Mouse (Mus musculus): ENCODE measurements around the gene Cx3cr1.
"Not testable (repeated sequence)": the region's sequence is repeated elsewhere in the genome, so short reads cannot be mapped to it uniquely, and the experiment has no call there.

Gene Cx3cr1

DNA sequence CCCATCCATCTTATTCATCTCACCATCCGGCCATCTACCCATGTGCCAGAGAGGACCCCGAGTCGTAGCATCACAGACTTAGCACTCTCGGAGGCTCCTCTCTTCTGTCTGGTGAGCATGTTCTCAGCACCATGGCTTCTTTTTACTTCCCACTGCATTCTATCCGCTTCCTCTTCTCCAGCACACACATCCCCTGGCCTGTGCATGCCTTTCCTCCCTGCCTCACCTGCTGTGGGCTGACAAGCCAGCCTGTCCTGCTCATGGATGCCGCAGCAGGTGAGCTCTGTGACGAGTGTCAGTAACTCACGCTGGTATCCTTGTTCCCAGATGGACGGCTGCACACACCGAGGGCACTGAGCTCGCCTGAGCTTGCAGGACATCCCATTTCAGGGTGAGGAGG, at the start of gene Cx3cr1:
Cx3cr1 (minus strand) TSS at position 101 of the 400 bp plus-strand sequence.
- in situ Hi-C loops (cut with MboI, MseI): loop anchor here (10.0 kb wide), 1 partner anchor 65 kb away; no protein-coding TSS in a partner anchor

GRCm38 (mm10) chr9:120118212-120118611, 48.5 kb upstream of the Cx3cr1 start:
- in situ Hi-C loops (cut with MboI, MseI): no loop called here

GRCm38 (mm10) chr9:120116184-120116624, 46.5 kb upstream of the Cx3cr1 start:
- in situ Hi-C loops (cut with MboI, MseI): no loop called here

GRCm38 (mm10) chr9:120115580-120115979, 45.9 kb upstream of the Cx3cr1 start:
- in situ Hi-C loops (cut with MboI, MseI): no loop called here

DNA sequence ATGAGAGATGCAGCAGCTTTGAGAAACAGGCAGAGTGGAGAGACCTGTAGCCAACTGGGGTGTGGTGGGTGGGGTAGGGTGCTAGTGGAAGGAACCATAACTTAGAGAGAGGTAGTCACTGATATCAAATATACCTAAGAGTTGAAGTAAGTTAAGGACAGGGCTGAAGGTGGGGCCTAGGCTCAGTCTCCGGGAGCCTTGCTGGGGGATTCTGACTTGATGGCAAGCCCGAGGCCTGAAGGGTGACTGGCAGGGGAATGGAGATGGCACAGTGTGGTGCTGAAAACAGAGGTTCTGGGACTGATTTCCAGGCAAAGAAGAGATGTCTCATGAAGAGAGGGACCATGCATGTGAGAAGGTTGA, 45.1 kb upstream of the Cx3cr1 start:
- in situ Hi-C loops (cut with MboI, MseI): no loop called here

DNA sequence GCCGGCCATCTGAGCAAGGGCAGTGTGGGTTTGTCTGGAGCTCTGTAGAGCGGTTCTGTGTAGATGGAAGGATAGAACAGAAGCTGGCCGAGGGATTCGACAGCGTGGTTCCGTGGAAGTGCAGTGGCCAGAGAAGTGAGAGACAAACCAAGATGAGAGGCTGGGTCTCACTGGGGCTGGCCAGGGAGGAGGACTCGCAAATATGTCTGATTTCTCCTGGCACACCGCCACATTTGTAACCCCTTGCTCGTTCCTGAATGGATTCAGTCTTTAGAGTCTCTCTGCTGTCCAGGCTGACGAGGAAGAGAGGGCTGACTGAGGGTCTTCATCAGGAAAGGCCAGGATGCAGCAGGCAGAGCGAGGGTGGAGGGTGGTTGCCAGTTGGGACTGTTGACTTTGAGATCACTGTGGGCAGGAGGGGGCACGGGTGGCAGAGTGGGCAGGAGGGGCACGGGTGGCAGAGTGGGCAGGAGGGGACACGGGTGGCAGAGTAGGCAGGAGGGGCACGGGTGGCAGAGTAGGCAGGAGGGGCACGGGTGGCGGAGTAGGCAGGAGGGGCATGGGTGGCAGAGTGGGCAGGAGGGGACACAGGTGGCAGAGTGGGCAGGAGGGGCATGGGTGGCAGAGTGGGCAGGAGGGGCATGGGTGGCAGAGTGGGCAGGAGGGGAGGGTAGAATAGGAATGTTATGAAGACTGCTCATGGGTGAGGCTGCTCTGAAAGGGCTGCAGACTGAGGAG, 44.5 kb upstream of the Cx3cr1 start:
- in situ Hi-C loops (cut with MboI, MseI): no loop called here

DNA sequence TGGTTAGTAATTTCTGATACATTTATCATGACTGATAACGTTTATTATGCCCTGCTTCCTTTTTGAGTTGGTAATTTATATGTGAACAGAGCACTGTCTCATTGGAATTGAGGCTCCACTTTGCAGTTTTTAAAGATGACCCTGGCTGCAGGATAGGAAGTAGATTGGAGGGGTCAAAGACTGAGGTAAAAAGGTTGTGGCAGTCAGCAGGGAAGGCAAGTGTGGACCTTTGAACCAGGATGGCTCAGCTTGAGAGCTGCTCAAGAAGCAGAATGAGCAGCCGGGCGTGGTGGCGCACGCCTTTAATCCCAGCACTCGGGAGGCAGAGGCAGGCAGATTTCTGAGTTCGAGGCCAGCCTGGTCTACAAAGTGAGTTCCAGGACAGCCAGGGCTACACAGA, 43.8 kb upstream of the Cx3cr1 start:
- in situ Hi-C loops (cut with MboI, MseI): no loop called here

DNA sequence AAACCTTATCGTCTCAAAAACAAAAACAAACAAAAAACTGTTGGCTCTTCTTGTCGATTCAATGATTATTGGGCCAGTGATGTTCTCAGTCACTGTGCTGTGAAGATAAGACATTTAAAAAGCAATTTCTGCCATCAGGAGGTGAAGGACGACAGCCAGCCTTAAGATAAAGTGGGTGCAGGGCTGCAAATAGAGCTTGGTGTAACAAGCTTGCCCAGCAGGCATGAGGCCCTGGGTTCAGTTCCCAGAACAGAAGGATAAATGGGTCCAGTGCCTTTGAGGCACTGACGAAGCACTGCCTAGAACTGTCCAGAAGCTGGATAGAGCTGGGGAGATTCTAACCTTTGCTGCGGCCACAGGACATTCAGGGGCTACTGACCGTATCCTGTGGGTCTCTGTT, 42.8 kb upstream of the Cx3cr1 start:
- in situ Hi-C loops (cut with MboI, MseI): no loop called here

GRCm38 (mm10) chr9:120111156-120111945, 41.7 kb upstream of the Cx3cr1 start:
- in situ Hi-C loops (cut with MboI, MseI): no loop called here

GRCm38 (mm10) chr9:120110211-120111018, 40.7 kb upstream of the Cx3cr1 start, which contains the start of gene Slc25a38:
Gene Slc25a38 (plus strand): TSS chr9:120110374.
- in situ Hi-C loops (cut with MboI, MseI): no loop called here

GRCm38 (mm10) chr9:120108953-120109352, 39.3 kb upstream of the Cx3cr1 start:
- in situ Hi-C loops (cut with MboI, MseI): not testable (repeated sequence)

GRCm38 (mm10) chr9:120101165-120101564, 31.5 kb upstream of the Cx3cr1 start:
- in situ Hi-C loops (cut with MboI, MseI): no loop called here

DNA sequence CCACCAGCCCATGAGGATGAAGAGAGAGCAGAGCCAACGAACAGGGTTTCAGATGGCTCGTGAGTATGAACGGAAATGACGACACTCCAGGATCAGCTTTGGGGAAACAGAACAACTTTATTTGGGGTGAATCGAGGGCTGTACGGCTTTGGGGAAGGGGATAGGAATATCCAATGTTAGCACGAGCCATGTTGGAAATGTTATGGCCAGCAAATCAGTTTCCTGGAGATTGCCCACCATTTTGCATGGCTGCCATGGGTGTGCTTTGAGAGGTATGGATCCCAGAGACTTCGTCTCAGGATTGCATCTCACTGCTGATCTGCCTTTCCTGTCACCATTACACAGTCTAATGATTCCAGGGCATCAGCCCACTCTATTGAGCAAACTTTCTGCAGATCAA, 29.6 kb upstream of the Cx3cr1 start:
- in situ Hi-C loops (cut with MboI, MseI): no loop called here

- in situ Hi-C loops (cut with MboI, MseI): no loop called here
These were observed 29.0 kb upstream of the Cx3cr1 start for GRCm38 (mm10) chr9:120098682-120099081.

- in situ Hi-C loops (cut with MboI, MseI): no loop called here
These were observed 26.2 kb upstream of the Cx3cr1 start for GRCm38 (mm10) chr9:120095886-120096285.

DNA sequence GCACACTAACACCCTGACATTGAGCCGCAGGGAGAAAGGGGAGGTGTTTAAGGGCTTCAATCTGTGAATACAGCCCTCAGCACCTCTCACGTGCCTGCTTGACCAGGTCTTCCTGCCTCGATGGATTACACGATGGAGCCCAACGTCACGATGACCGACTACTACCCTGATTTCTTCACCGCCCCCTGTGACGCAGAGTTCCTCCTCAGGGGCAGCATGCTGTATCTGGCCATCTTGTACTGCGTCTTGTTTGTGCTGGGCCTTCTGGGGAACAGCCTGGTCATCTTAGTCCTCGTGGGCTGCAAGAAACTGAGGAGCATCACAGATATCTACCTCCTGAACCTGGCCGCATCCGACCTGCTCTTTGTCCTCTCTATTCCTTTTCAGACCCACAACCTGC, 24.0 kb upstream of the Cx3cr1 start:
- in situ Hi-C loops (cut with MboI, MseI): no loop called here

GRCm38 (mm10) chr9:120091696-120092238, 22.1 kb upstream of the Cx3cr1 start, which contains the start of gene Ccr8:
Gene Ccr8 (plus strand): TSS chr9:120092114.
- in situ Hi-C loops (cut with MboI, MseI): no loop called here

GRCm38 (mm10) chr9:120091086-120091485, 21.4 kb upstream of the Cx3cr1 start:
- in situ Hi-C loops (cut with MboI, MseI): no loop called here

- in situ Hi-C loops (cut with MboI, MseI): no loop called here
These were observed 19.4 kb upstream of the Cx3cr1 start for GRCm38 (mm10) chr9:120089125-120089524.

- in situ Hi-C loops (cut with MboI, MseI): loop anchor here (5.0 kb wide), 1 partner anchor 67 kb away; no protein-coding TSS in a partner anchor
These were observed 14.7 kb upstream of the Cx3cr1 start for GRCm38 (mm10) chr9:120084406-120084805.

GRCm38 (mm10) chr9:120083158-120083894, 13.6 kb upstream of the Cx3cr1 start:
- in situ Hi-C loops (cut with MboI, MseI): loop anchor here (5.0 kb wide), 1 partner anchor 66 kb away; no protein-coding TSS in a partner anchor

Measured in T-helper 1 cell (primary cell).